Comparison of ENCODE assay signal across 11 mouse cellular contexts in the genomic region with DNA sequence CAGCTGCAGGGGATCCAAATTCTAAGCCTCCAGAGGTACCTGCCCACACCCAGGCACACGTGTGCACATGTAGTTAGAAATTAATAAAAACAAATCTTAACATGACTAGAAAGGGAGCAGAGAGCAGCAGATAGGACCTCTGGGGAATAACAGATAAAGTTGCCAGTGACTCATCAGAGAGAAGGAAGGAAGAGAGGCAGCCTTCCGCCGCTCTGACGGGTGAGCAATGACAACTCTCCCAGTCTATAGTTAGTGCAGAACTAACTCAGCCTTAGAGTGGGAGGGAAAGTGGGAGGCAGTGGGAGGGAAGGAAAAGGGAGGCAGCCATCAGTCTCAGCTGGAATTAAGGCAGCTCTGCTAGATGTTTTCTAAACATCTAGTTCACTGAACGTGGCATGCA. TPM values are rescaled to one million over a fixed set of nuclear protein-coding genes. Genes with fewer than 3 reads are reported as not detected.
DNase-seq lines count a peak whose midpoint lies in the region; ATAC-seq and TF ChIP-seq lines count a peak whose summit lies in the region.
"Had no signal": no experiment of that assay in that cellular context is flagged by ENCODE, and none has a peak within 500 bp of the region (broad histone marks: within the 10 kb centered on the region; RNA-seq: fewer than 3 reads in every experiment).

No protein-coding gene starts in this region.

- no peaks in the 10 kb centered on the region for H3K9me3 ChIP-seq in heart, embryonic 10.5 days
- H3K9me3 ChIP-seq in intestine, postnatal 0 days (ENCODE audit: control insufficient read depth), result no peaks in the 10 kb centered on the region
- H3K9me3 ChIP-seq in embryonic facial prominence, embryonic 10.5 days, result peaks cover 3% of the 10 kb centered on the region; the same call in 1 of the 2 replicates
- H3K9me3 ChIP-seq in hindbrain, embryonic 10.5 days, result no peaks in the 10 kb centered on the region

- H3K36me3 ChIP-seq in heart, embryonic 10.5 days, result 0 out of 2 replicates have a peak, but pooled peaks cover 2% of the 10 kb centered on the region
- no peaks in the 10 kb centered on the region for H3K36me3 ChIP-seq in intestine, postnatal 0 days (ENCODE audit: control insufficient read depth, insufficient read depth)
- H3K36me3 ChIP-seq in embryonic facial prominence, embryonic 10.5 days (replicated peaks), result no peaks in the 10 kb centered on the region
- H3K36me3 ChIP-seq in hindbrain, embryonic 10.5 days, result no peaks in the 10 kb centered on the region

- no peaks in the 10 kb centered on the region for H3K27me3 ChIP-seq in heart, embryonic 10.5 days (ENCODE audit: insufficient read depth, poor library complexity, severe bottlenecking)
- no peaks in the 10 kb centered on the region for H3K27me3 ChIP-seq in intestine, postnatal 0 days (replicated peaks; ENCODE audit: control insufficient read depth, insufficient read depth, low read length)
- no peaks in the 10 kb centered on the region for H3K27me3 ChIP-seq in embryonic facial prominence, embryonic 10.5 days (replicated peaks; ENCODE audit: low read depth, poor library complexity, severe bottlenecking)
- H3K27me3 ChIP-seq in hindbrain, embryonic 10.5 days (ENCODE audit: insufficient read depth, poor library complexity, severe bottlenecking), result no peaks in the 10 kb centered on the region

- H3K9ac ChIP-seq in intestine, postnatal 0 days (ENCODE audit: low read depth, low read length), result no peak overlapping the region

- H3K4me1 ChIP-seq in heart, embryonic 10.5 days, result peaks cover 33% of the 10 kb centered on the region
- no peaks in the 10 kb centered on the region for H3K4me1 ChIP-seq in intestine, postnatal 0 days (replicated peaks; ENCODE audit: control insufficient read depth, insufficient read depth, low read length)
- H3K4me1 ChIP-seq in embryonic facial prominence, embryonic 10.5 days, result 0 out of 2 replicates have a peak, but pooled peaks cover 11% of the 10 kb centered on the region
- peaks cover 6% of the 10 kb centered on the region; the same call in 1 of the 2 replicates for H3K4me1 ChIP-seq in hindbrain, embryonic 10.5 days (replicated peaks)

- ATAC-seq in intestine, postnatal 0 days, result peak; percentile 60

- H3K27ac ChIP-seq in heart, embryonic 10.5 days, result no peak overlapping the region
- no peak overlapping the region for H3K27ac ChIP-seq in intestine, postnatal 0 days (ENCODE audit: low read depth, low read length)
- H3K27ac ChIP-seq in embryonic facial prominence, embryonic 10.5 days (replicated peaks), result no peak overlapping the region
- H3K27ac ChIP-seq in hindbrain, embryonic 10.5 days, result no peak overlapping the region

- no peak for TF ChIP-seq CTCF in intestine, postnatal 0 days (IDR thresholded peaks at IDR 0.05; ENCODE audit: low read depth)

- no peak overlapping the region for H3K4me2 ChIP-seq in intestine, postnatal 0 days (replicated peaks; ENCODE audit: low read depth)

- intact Hi-C loops in left cerebral cortex, postnatal 36 days (cut with DNase I), result no loop called here

- H3K4me3 ChIP-seq in heart, embryonic 10.5 days, result no peak overlapping the region
- no peak overlapping the region for H3K4me3 ChIP-seq in intestine, postnatal 0 days (ENCODE audit: low read depth, low read length)
- H3K4me3 ChIP-seq in embryonic facial prominence, embryonic 10.5 days, result no peak overlapping the region
- H3K4me3 ChIP-seq in hindbrain, embryonic 10.5 days, result no peak overlapping the region

- DNase-seq in heart, adult 8-10 months (ENCODE audit: low spot score), result peak; percentile 33
- no peak for DNase-seq in heart, embryonic 10.5 days (ENCODE audit: low spot score)
- DNase-seq in 416B (ENCODE audit: low read depth), result peak; percentile 88
- peak; percentile 33 to 47 for DNase-seq in adrenal gland, postnatal 36 days
- DNase-seq in embryonic facial prominence, embryonic 10.5 days (ENCODE audit: low spot score), result no peak
- DNase-seq in hindbrain, embryonic 10.5 days (ENCODE audit: low spot score), result no peak
- DNase-seq in left cerebral cortex, postnatal 36 days (ENCODE audit: low spot score in 2 of 2), result no peak
- DNase-seq: cerebellum, adult 11 months; lung, adult 18-20 months; thymus, postnatal 4 days had no signal

- WGBS in heart, embryonic 10.5 days, result 47% methylated on average over 5 of the region's 5 CpGs
- WGBS in intestine, postnatal 0 days, result 40% methylated on average over 5 of the region's 5 CpGs
- WGBS in embryonic facial prominence, embryonic 10.5 days, result 86% methylated on average over 5 of the region's 5 CpGs
- WGBS in hindbrain, embryonic 10.5 days, result 88% methylated on average over 5 of the region's 5 CpGs

RNA-seq across cellular contexts. Expression of a gene that starts 21.7 kb away (rescaled TPM):
- 10 to 100 TPM; 31.4 to 43.0 (median 34.5) TPM for total RNA-seq in heart, adult 8-10 months (2022)
- 25.7 and 26.9 TPM in 2 replicates for polyA plus RNA-seq in heart, embryonic 10.5 days (2016; fragmentation: Nextera tagmentation; extraction: Ambion mirVana)
- total RNA-seq in adrenal gland, postnatal 36 days (2021), result 10 to 100 TPM; 58.1 to 71.6 TPM
- 11.8 and 14.0 TPM in 2 replicates for polyA plus RNA-seq in intestine, postnatal 0 days (2015; fragmentation: Nextera tagmentation; extraction: Ambion mirVana)
- 24.6 and 27.6 TPM in 2 replicates for polyA plus RNA-seq in embryonic facial prominence, embryonic 10.5 days (2016; fragmentation: Nextera tagmentation; extraction: Ambion mirVana)
- polyA plus RNA-seq in hindbrain, embryonic 10.5 days (2016; fragmentation: Nextera tagmentation; extraction: Ambion mirVana), result 26.6 and 33.1 TPM in 2 replicates
- 100 to 1,000 TPM; 170 to 175 TPM for total RNA-seq in left cerebral cortex, postnatal 36 days (2021)

Comparison
In these comparisons a context has a peak if more than half of its experiments do, and no peak if none do; other contexts are left out.
1. DNase-seq: peak in heart, adult 8-10 months (single experiment), 416B (single experiment) and adrenal gland, postnatal 36 days (2 of 2); none in heart, embryonic 10.5 days (single experiment), embryonic facial prominence, embryonic 10.5 days (single experiment), hindbrain, embryonic 10.5 days (single experiment) and left cerebral cortex, postnatal 36 days (0 of 2).